Mouse (Mus musculus) midbrain, embryonic 15.5 days (tissue): ENCODE data around the gene Ermard. TPM values are rescaled to one million over a fixed set of nuclear protein-coding genes. Genes with fewer than 3 reads are reported as not detected.
"Not testable (repeated sequence)": the region's sequence is repeated elsewhere in the genome, so short reads cannot be mapped to it uniquely, and the experiment has no call there.

Experiments
- ATAC-seq: fragments of 200-750 bp; cut with Nextera tagmentation; replicated peaks from 2 replicates; pipeline ENCODE4 v1.8.0; 2017; ENCODE audit warnings: moderate TSS enrichment
- H3K27ac ChIP-seq: fragments of 300-500 bp; sonication (generic); 2 replicates; pipeline ENCODE4 v1.5.1; 2015; ENCODE audit warnings: mild to moderate bottlenecking, inconsistent platforms
- H3K27me3 ChIP-seq: fragments of 300-500 bp; sonication (generic); replicated peaks from 2 replicates; pipeline ENCODE4 v1.6.1; 2015; ENCODE audit warnings: inconsistent platforms
- H3K36me3 ChIP-seq: fragments of 300-500 bp; sonication (generic); replicated peaks from 2 replicates; pipeline ENCODE4 v1.6.1; 2015; ENCODE audit warnings: inconsistent platforms
- H3K4me1 ChIP-seq: fragments of 300-500 bp; sonication (generic); 2 replicates; pipeline ENCODE4 v1.6.1; 2015; ENCODE audit warnings: inconsistent platforms
- H3K4me2 ChIP-seq: fragments of 300-500 bp; sonication (generic); 2 replicates; pipeline ENCODE4 v1.6.1; 2015; ENCODE audit warnings: inconsistent platforms, mild to moderate bottlenecking, moderate library complexity
- H3K4me3 ChIP-seq: fragments of 300-500 bp; sonication (generic); 2 replicates; pipeline ENCODE4 v1.5.1; 2015; ENCODE audit warnings: mild to moderate bottlenecking, inconsistent platforms
- H3K9ac ChIP-seq: fragments of 300-500 bp; sonication (generic); 2 replicates; pipeline ENCODE4 v1.6.1; 2015; ENCODE audit warnings: mild to moderate bottlenecking, inconsistent platforms
- H3K9me3 ChIP-seq: fragments of 300-500 bp; sonication (generic); 2 replicates; pipeline ENCODE4 v1.6.1; 2016; ENCODE audit warnings: inconsistent platforms
- WGBS: fragments of 180-500 bp; shearing (Covaris S2); methylation state at CpG from one replicate; pipeline ENCODE4 v1.1.7; 2015; ENCODE audit warnings: mixed read lengths; 5-methylcytosine and 5-hydroxymethylcytosine counted together
- polyA plus RNA-seq: library from polyadenylated mRNA; unstranded; fragments of >200 nt; fragmentation: Nextera tagmentation; extraction: Ambion mirVana; gene quantifications from 2 replicates; pipeline ENCODE4 v1.2.1, GENCODE M21; 2015

Ermard gene
- 85.6 and 91.8 TPM in 2 replicates for polyA plus RNA-seq

DNA sequence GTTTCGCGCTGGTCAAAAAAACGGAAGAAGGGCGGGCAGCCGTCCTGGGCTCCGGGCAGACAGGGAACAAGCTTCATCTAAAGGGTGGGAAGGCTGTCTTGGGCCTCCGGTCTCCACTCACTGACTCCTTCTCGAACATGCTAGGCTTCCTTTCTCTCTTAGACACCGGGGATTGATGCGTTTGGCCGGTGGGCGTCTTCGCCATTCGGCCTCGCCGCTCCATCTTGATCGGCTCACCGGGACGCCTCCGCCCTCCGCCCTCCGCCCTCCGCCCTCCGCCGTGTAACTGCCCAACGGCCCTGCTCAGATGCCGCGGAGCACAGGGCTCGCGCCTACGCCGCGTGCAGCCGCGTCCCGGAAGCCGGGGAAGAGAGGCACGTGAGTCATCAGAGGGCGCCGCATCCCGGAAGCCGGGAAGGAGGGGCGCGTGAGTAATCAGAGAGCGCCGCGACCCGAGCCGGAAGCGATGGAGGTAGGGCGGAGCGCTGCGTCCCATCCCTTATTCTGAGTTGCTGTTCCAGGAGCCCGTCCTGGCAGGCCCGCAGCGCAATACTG lies at the start of gene Ermard, which contains the start of the genes Tcte3 and Gm3448:
Gene Ermard (plus strand): TSS at position 34 of the 555 bp plus-strand sequence.
Gene Tcte3 (minus strand): TSS at position 314 of the 555 bp plus-strand sequence.
Gene Gm3448 (minus strand): TSS at position 363 of the 555 bp plus-strand sequence.
- ATAC-seq, result peak; percentile 98
- not testable (repeated sequence) for H3K36me3 ChIP-seq, H3K4me1 ChIP-seq, H3K27me3 ChIP-seq, H3K4me2 ChIP-seq, H3K9me3 ChIP-seq, H3K9ac ChIP-seq, H3K27ac ChIP-seq
- 0 out of 2 replicates have a peak within 1 kb of the TSS, but pooled peaks have one; percentile 18 for H3K4me3 ChIP-seq
- WGBS, result 2% methylated on average over 11 of the region's 56 CpGs

DNA sequence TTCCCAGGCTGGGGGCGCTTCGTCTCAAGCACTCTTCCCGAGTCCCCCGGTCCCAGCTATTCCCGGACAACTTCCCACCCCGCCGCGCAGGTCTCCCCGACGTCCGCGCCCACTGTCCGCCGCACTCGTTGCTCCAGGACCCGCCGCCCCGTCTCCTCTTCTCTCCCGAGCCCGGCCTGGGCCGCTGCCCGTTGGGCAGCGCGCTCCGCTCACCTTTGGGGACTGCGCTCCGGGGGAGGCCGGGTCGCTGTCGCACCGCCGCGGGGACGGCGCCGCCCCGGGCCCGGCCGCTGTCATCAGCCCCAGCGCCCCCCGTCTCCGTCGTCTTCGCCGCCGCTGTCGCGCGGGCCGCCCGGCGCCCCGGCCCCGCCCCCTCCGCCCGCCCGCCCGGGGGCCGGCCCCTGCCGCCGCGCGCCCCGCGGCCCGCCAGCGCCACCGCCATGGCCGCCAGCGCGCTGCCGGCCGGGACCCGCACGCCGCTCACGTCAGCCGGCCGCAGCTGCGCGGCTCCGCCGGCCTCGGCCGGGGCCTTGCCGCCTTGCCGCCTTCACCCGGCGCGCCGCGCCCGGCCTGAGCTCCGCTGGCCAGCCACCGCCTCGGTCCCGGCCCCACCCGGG lies 48.4 kb upstream of the Ermard start:
- not testable (repeated sequence) for H3K4me1 ChIP-seq, H3K4me3 ChIP-seq, H3K9ac ChIP-seq, H3K4me2 ChIP-seq, H3K27me3 ChIP-seq, H3K36me3 ChIP-seq, H3K27ac ChIP-seq, H3K9me3 ChIP-seq
- WGBS, result no CpG with 5 or more reads among the region's 98 CpGs
- ATAC-seq, result peak; percentile 89

DNA sequence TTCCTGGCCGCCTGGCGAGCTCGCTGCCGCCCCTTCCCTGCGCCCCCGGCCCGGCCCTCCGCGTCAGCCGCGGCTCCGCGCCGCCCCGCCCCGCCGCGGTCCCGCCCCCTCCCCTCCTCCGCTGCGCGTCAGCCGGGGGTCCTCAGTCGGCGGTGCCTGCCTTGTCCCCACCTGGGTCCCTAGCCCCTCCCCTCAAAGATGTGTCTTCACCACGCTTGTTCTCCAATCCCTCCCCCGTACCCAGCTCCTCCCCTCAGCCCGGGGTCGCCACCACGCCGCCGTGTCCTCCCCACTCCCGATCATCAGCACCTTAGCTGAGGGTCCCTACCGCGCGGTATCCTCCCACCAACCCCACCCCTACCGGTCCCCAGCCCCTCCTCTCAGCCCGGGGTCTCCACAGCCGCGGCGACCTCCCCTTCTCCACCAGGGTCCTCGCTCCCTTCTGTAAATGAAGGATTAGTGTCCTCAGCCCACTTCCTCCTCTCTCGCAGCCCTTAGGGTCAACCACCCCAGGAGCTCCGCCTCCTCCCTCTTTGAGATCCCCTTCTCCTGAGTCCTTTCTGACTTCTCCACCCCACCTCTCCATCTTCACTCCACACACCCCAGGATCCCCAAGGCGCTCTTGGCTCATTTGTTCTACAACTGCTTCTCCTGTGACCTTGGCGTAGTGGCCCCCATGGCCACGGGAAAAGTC lies 47.7 kb upstream of the Ermard start:
- H3K9ac ChIP-seq, H3K27ac ChIP-seq, H3K4me3 ChIP-seq, H3K4me2 ChIP-seq, H3K9me3 ChIP-seq, H3K27me3 ChIP-seq, H3K4me1 ChIP-seq, H3K36me3 ChIP-seq: not testable (repeated sequence)
- no CpG with 5 or more reads among the region's 47 CpGs for WGBS
- ATAC-seq, result peak; percentile 93

DNA sequence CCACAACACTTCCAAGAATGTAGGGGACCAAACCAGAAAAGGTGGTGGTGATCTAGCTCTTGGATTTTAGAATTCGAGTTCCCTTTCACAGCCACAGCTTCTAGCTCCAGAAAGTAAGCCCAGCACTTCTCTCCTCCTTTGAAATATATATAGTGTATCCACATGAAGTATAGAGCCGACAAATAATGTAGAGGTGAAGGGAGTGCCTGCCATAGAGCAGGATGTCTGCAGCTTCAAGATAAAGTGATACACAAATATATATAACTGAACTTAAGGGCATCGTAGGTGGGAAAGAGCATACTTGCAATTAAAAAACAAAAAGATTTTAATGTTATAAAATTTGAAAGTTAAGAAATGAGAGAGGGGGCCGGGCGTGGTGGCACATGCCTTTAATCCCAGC lies 46.9 kb upstream of the Ermard start:
- ATAC-seq, H3K9ac ChIP-seq, H3K9me3 ChIP-seq, H3K27ac ChIP-seq, H3K36me3 ChIP-seq, H3K4me2 ChIP-seq, H3K27me3 ChIP-seq, H3K4me1 ChIP-seq, H3K4me3 ChIP-seq: not testable (repeated sequence)
- WGBS, result no CpG with 5 or more reads among the region's 5 CpGs

DNA sequence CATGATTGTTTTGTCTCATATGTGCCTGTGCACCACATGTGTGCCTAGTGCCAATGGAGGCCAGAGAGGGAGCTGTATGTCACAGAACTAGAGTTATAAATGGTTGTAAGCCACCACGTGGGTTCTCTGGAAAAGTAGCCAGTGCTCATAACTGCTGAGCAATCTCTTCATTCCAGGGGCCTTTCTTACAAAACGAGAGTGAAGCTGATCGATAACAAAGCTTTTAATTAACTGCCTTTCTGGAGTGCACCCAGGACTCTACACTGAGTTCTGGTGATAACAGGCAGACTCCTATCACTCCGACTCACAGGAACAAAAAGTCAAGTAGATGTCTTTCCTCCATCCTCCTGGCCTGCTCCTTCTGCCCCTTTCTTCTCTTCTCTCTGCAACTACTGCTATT lies 41.0 kb upstream of the Ermard start:
- WGBS, result no CpG with 5 or more reads among the region's 4 CpGs
- H3K4me1 ChIP-seq, H3K27me3 ChIP-seq, ATAC-seq, H3K27ac ChIP-seq, H3K36me3 ChIP-seq, H3K4me3 ChIP-seq, H3K9ac ChIP-seq, H3K4me2 ChIP-seq, H3K9me3 ChIP-seq: not testable (repeated sequence)

DNA sequence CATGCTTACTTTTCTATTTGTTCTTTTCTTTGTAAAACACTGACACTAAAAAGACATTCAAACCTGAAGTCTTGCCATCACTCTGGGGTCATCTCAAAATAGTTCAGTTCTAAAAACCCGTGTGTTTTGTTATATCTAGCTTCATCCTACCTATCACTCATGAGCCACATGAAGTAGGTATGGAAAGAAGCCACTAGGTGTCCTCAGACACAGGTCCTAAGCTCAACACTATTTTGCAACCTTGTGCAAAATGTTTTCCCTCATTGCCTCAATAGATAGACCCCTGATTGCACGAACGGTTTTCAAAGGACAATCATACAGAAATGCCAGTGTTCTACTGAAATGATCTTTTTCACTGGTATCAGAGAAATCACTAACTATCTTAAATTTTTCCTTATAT lies 31.9 kb upstream of the Ermard start:
- ATAC-seq, H3K4me3 ChIP-seq: not testable (repeated sequence)
- no CpG with 5 or more reads among the region's 3 CpGs for WGBS

DNA sequence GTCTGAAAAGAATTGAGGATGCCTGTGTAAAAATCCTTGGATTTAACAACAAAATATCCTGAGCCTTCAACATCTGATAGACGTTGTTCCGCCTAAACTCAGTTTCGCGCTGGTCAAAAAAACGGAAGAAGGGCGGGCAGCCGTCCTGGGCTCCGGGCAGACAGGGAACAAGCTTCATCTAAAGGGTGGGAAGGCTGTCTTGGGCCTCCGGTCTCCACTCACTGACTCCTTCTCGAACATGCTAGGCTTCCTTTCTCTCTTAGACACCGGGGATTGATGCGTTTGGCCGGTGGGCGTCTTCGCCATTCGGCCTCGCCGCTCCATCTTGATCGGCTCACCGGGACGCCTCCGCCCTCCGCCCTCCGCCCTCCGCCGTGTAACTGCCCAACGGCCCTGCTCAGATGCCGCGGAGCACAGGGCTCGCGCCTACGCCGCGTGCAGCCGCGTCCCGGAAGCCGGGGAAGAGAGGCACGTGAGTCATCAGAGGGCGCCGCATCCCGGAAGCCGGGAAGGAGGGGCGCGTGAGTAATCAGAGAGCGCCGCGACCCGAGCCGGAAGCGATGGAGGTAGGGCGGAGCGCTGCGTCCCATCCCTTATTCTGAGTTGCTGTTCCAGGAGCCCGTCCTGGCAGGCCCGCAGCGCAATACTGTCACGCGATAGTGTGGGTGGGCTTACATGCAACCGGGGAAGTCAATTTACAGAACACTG lies 31.1 kb upstream of the Ermard start, which contains the start of gene Gm3435:
Gene Gm3435 (plus strand): TSS at position 471 of the 708 bp plus-strand sequence.
- H3K4me2 ChIP-seq, H3K27me3 ChIP-seq, H3K9me3 ChIP-seq, H3K9ac ChIP-seq, H3K27ac ChIP-seq, H3K4me1 ChIP-seq, H3K4me3 ChIP-seq, H3K36me3 ChIP-seq: not testable (repeated sequence)
- WGBS, result no CpG with 5 or more reads among the region's 60 CpGs
- peak; percentile 99 for ATAC-seq

More for the DNA sequence above, 31.9 kb upstream of the Ermard start:
- H3K9ac ChIP-seq, H3K36me3 ChIP-seq, H3K4me2 ChIP-seq, H3K27ac ChIP-seq, H3K4me1 ChIP-seq, H3K27me3 ChIP-seq, H3K9me3 ChIP-seq: not testable (repeated sequence)

DNA sequence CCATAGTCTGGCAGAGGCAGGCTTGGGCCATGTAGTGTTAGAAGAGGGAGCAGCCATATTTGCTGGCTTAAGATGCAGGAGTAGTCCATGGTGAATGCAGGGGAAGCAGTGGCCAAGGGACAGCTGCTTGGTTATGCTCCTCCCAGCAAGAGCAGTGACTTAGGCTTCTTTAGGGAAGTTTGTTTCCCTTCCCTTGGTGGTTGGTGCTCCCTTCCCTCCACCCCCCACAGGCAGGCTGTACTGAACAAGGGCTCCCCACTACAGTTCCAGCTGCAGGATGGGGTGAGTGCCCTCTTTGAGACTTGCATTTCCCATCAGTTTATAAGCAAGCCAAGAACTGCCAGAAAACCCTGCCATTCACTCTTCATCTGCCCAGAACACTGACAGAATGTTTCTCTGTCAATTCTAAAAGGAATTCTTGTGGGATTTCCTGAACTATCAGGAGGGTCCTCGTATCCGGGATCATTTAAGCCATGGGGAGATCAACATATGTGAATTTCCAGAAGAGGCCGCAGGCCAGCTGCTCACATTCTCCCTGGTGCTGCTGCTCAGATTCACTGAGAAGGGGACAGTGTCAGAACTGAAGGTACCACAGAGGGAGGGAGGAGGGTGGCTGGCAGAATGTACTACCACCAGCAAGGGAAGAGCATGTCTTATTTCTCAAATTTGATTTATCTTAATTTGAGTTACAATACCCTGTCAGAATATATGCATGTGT lies 19.3 kb upstream of the Ermard start:
- H3K9ac ChIP-seq, H3K9me3 ChIP-seq, H3K27me3 ChIP-seq, H3K4me1 ChIP-seq, H3K36me3 ChIP-seq, H3K4me2 ChIP-seq, H3K27ac ChIP-seq, ATAC-seq, H3K4me3 ChIP-seq: not testable (repeated sequence)
- 87% methylated on average over 3 of the region's 3 CpGs for WGBS

DNA sequence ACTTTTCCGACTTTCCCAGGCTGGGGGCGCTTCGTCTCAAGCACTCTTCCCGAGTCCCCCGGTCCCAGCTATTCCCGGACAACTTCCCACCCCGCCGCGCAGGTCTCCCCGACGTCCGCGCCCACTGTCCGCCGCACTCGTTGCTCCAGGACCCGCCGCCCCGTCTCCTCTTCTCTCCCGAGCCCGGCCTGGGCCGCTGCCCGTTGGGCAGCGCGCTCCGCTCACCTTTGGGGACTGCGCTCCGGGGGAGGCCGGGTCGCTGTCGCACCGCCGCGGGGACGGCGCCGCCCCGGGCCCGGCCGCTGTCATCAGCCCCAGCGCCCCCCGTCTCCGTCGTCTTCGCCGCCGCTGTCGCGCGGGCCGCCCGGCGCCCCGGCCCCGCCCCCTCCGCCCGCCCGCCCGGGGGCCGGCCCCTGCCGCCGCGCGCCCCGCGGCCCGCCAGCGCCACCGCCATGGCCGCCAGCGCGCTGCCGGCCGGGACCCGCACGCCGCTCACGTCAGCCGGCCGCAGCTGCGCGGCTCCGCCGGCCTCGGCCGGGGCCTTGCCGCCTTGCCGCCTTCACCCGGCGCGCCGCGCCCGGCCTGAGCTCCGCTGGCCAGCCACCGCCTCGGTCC lies 17.0 kb upstream of the Ermard start:
- not testable (repeated sequence) for H3K9ac ChIP-seq, H3K9me3 ChIP-seq, H3K36me3 ChIP-seq, H3K4me1 ChIP-seq, H3K27ac ChIP-seq, H3K27me3 ChIP-seq, H3K4me2 ChIP-seq, H3K4me3 ChIP-seq
- WGBS, result no CpG with 5 or more reads among the region's 97 CpGs
- peak; percentile 88 for ATAC-seq

DNA sequence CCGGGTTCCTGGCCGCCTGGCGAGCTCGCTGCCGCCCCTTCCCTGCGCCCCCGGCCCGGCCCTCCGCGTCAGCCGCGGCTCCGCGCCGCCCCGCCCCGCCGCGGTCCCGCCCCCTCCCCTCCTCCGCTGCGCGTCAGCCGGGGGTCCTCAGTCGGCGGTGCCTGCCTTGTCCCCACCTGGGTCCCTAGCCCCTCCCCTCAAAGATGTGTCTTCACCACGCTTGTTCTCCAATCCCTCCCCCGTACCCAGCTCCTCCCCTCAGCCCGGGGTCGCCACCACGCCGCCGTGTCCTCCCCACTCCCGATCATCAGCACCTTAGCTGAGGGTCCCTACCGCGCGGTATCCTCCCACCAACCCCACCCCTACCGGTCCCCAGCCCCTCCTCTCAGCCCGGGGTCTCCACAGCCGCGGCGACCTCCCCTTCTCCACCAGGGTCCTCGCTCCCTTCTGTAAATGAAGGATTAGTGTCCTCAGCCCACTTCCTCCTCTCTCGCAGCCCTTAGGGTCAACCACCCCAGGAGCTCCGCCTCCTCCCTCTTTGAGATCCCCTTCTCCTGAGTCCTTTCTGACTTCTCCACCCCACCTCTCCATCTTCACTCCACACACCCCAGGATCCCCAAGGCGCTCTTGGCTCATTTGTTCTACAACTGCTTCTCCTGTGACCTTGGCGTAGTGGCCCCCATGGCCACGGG lies 16.4 kb upstream of the Ermard start:
- no CpG with 5 or more reads among the region's 48 CpGs for WGBS
- H3K9ac ChIP-seq, H3K27me3 ChIP-seq, H3K4me2 ChIP-seq, H3K4me3 ChIP-seq, H3K4me1 ChIP-seq, H3K9me3 ChIP-seq, H3K36me3 ChIP-seq, H3K27ac ChIP-seq: not testable (repeated sequence)
- peak; percentile 93 for ATAC-seq

DNA sequence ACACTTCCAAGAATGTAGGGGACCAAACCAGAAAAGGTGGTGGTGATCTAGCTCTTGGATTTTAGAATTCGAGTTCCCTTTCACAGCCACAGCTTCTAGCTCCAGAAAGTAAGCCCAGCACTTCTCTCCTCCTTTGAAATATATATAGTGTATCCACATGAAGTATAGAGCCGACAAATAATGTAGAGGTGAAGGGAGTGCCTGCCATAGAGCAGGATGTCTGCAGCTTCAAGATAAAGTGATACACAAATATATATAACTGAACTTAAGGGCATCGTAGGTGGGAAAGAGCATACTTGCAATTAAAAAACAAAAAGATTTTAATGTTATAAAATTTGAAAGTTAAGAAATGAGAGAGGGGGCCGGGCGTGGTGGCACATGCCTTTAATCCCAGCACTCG lies 15.5 kb upstream of the Ermard start:
- not testable (repeated sequence) for H3K4me2 ChIP-seq, H3K36me3 ChIP-seq, H3K27me3 ChIP-seq, H3K27ac ChIP-seq, ATAC-seq, H3K4me3 ChIP-seq, H3K9me3 ChIP-seq, H3K9ac ChIP-seq, H3K4me1 ChIP-seq
- no CpG with 5 or more reads among the region's 6 CpGs for WGBS
